Mouse (Mus musculus) gastrocnemius, postnatal 14 days (tissue): Measurements from ENCODE around the gene Aoah. TPM values are rescaled to one million over a fixed set of nuclear protein-coding genes. Genes with fewer than 3 reads are reported as not detected.

Experiments
- DNase-seq: peaks from one replicate; pipeline ENCODE4 v3.0.0; 2021; ENCODE audit warnings: mixed read lengths
- intact Hi-C: fragments of 180-260 bp; cut with DNase I; formaldehyde crosslinking; loops from one replicate; pipeline ENCODE4 v1.15.1; 2025; ENCODE audit warnings: low total_unique reads
- total RNA-seq, 2 experiments: library from RNA; stranded (reverse); gene quantifications; 2 replicates each; pipeline ENCODE4 v1.2.3; 2021

Gene Aoah
- total RNA-seq, 2 experiments from 2014 or later = 0.38 to 0.74 TPM

- intact Hi-C loops = no loop called here
- no peak for DNase-seq
Observed at GRCm38 (mm10) chr13:21035011-21035410, 241.1 kb downstream of the Aoah start.

DNA sequence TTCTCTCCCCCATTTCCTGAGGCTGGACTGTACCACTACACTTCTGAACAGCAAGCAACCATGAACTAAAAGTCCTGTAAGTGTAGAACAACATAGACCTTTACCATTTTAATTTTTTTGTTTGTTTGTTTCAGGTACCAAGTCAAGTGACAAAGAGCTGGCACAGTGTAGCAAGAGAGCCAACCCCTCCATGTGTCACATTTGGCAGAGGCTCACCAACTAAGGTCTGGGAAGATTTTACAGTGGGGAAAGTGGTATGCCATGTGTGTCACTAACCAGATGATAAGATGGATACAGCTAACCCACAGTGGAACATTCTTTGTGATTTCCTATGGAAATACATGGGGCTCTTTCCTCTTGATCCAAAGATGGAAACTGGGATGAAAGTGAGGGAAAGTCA, 242.1 kb downstream of the Aoah start:
- intact Hi-C loops = no loop called here
- no peak for DNase-seq

- intact Hi-C loops = no loop called here
Observed at GRCm38 (mm10) chr13:21040589-21041199, 246.8 kb downstream of the Aoah start.

GRCm38 (mm10) chr13:21050118-21050517, 256.2 kb downstream of the Aoah start:
- no peak for DNase-seq
- intact Hi-C loops = no loop called here

More at GRCm38 (mm10) chr13:21040589-21041199, 246.8 kb downstream of the Aoah start:
- DNase-seq = no peak

DNA sequence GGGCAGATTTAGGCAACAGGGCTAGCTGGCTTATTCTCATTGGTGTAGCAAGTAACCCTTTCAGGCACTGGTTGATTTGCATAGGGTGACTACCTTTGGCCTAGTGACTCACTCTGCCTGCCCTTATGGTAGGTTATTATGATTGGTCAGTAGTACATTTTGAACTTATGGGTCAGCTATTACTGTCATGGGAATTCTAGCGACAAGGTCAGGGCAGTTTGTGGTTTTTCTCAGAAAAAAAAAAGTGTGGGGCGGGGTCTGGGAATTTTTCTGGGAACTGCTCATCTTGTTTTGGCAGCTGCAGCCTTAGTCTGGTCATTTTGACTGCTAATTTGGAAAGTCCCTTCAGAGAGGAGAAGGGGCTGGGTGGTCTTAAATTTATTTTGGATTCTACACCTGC, 272.1 kb downstream of the Aoah start:
- intact Hi-C loops = no loop called here
- no peak for DNase-seq

GRCm38 (mm10) chr13:21074847-21075246, 280.9 kb downstream of the Aoah start, which contains the start of gene Olfr1370:
Gene Olfr1370, minus strand, starts transcription at chr13:21074947.
- intact Hi-C loops = no loop called here
- no peak for DNase-seq

DNA sequence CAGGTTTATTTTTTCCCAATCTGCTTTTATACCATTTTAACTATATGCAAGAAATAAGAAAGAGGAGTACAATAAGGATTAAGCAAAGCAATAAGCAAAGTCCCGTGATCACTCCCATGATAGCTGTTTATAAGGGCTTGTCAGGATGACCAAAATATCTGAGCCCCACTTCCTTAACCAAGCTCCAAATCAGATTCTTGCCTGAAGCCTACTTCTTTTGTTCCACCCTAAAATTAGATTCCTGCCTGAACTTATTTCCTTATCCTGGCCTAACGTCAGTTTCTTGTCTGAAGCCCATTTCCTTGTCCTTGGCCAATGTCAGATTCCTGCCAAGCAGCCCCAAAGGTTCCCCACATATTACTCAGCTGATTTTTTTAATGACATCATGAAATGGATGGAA, 288.8 kb downstream of the Aoah start:
- intact Hi-C loops = no loop called here
- no peak for DNase-seq
